In the genomic region with DNA sequence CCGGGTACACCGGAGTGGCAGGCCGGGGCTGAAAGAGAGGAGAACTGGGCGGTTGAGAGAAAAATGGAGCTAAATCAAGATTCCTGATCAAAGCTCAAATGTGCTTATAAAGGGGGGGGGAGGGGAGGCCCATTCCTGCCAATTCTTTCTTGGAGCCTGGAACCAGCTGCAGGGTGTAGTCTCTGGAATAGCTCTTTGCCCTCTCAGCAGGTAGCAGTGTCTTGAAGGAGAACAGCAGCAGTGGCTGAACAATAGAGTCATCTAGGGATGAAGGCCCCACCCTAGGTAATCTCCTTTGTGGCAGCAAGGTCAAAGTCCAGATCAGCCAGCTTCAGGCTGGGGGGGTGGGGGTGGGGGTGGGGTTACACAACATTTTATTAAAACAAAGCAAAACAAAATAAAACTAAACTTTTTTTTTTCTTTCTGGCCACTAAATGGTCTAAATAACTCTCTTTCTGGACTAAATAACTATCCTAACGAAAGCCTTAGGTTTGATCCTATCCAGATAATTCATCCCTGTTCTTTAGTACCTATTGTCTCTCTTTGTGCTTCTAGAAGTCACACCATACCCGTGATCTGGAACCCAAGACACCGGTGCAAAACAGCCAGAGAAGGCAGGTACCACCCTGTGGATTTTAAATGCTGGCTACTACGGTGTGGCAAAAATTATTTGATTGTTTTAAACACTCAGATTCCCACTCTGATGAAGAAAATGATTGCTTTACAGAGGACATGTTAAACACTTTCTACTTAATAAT, we compare ENCODE assay signal across 27 mouse cellular contexts.
DNase-seq lines count a peak whose midpoint lies in the region; ATAC-seq and TF ChIP-seq lines count a peak whose summit lies in the region.
"Had no signal": no experiment of that assay in that cellular context is flagged by ENCODE, and none has a peak within 500 bp of the region (broad histone marks: within the 10 kb centered on the region; RNA-seq: fewer than 3 reads in every experiment).

No protein-coding gene starts in this region.

- no peak overlapping the region for H3K4me2 ChIP-seq in forebrain, embryonic 11.5 days (ENCODE audit: low read depth, low read length, severe bottlenecking)
- H3K4me2 ChIP-seq: embryonic facial prominence, embryonic 12.5 days; embryonic facial prominence, embryonic 15.5 days; forebrain, embryonic 13.5 days; heart, embryonic 13.5 days; hindbrain, embryonic 13.5 days; intestine, embryonic 15.5 days had no signal

- 0 out of 2 replicates have a peak, but pooled peaks have one; percentile 33 for ATAC-seq in forebrain, embryonic 11.5 days (replicated peaks; ENCODE audit: low FRiP score)
- ATAC-seq: activated CD4-positive, CD25-positive, alpha-beta regulatory T cell, adult 4 months; forebrain, embryonic 13.5 days; forebrain, embryonic 16.5 days; hindbrain, embryonic 16.5 days; intestine, embryonic 15.5 days had no signal

- peak; percentile 91 for TF ChIP-seq EP300 in ES-Bruce4 (IDR thresholded peaks at IDR 0.05; ENCODE audit: insufficient read depth, low read depth, low read length)

- no peak for DNase-seq in forebrain, embryonic 11.5 days (ENCODE audit: low spot score)
- no peak for DNase-seq in forebrain, embryonic 10.5 days (ENCODE audit: extremely low spot score, low spot score)
- peak; percentile 98 for DNase-seq in R1 (ENCODE audit: low read depth, low spot score)
- no peak for DNase-seq in yolk sac, embryonic 10.5 days (ENCODE audit: low spot score)
- no peak for DNase-seq in left cerebral cortex, adult 18-20 months (ENCODE audit: low spot score in 2 of 2)
- DNase-seq: adrenal gland, postnatal 10 days; adrenal gland, postnatal 36 days; cerebellum, adult 18-20 months; cerebellum, adult 9-10 months; cerebellum, postnatal 25 days; gastrocnemius, postnatal 10 days; gastrocnemius, postnatal 36 days; heart, adult 2 months; heart, postnatal 14 days; heart, postnatal 4 days; kidney, adult 11 months had no signal

- no peak overlapping the region for H3K9ac ChIP-seq in forebrain, embryonic 11.5 days (ENCODE audit: low read length)
- 0 out of 2 replicates have a peak overlapping the region, but pooled peaks have one; percentile 31 for H3K9ac ChIP-seq in ES-Bruce4 (ENCODE audit: low read depth, poor library complexity, severe bottlenecking)
- H3K9ac ChIP-seq: embryonic facial prominence, embryonic 12.5 days; embryonic facial prominence, embryonic 15.5 days; forebrain, embryonic 13.5 days; heart, embryonic 13.5 days; hindbrain, embryonic 13.5 days; intestine, embryonic 15.5 days had no signal

- no peaks in the 10 kb centered on the region for H3K27me3 ChIP-seq in forebrain, embryonic 11.5 days (ENCODE audit: control insufficient read depth, insufficient read depth, low read length)
- no peaks in the 10 kb centered on the region for H3K27me3 ChIP-seq in forebrain, embryonic 10.5 days (ENCODE audit: poor library complexity, severe bottlenecking)
- no peaks in the 10 kb centered on the region for H3K27me3 ChIP-seq in ES-Bruce4 (ENCODE audit: control insufficient read depth, insufficient read depth, low read length, poor library complexity, severe bottlenecking)
- H3K27me3 ChIP-seq: embryonic facial prominence, embryonic 12.5 days; embryonic facial prominence, embryonic 15.5 days; forebrain, embryonic 13.5 days; heart, embryonic 13.5 days; hindbrain, embryonic 13.5 days; intestine, embryonic 15.5 days had no signal

- WGBS in forebrain, embryonic 11.5 days: 72% methylated on average over 8 of the region's 8 CpGs
- WGBS in forebrain, embryonic 10.5 days: 81% methylated on average over 8 of the region's 8 CpGs

- no peak overlapping the region for H3K27ac ChIP-seq in forebrain, embryonic 11.5 days (ENCODE audit: low read depth, low read length)
- H3K27ac ChIP-seq in forebrain, embryonic 10.5 days: no peak overlapping the region
- peak overlapping the region; percentile 94 for H3K27ac ChIP-seq in ES-Bruce4 (ENCODE audit: insufficient read depth, low read length)
- H3K27ac ChIP-seq: embryonic facial prominence, embryonic 12.5 days; embryonic facial prominence, embryonic 15.5 days; forebrain, embryonic 13.5 days; heart, adult 2 months; heart, embryonic 10.5 days; heart, embryonic 13.5 days; hindbrain, embryonic 13.5 days; intestine, embryonic 15.5 days had no signal

- no peaks in the 10 kb centered on the region for H3K36me3 ChIP-seq in forebrain, embryonic 11.5 days (ENCODE audit: control insufficient read depth, insufficient read depth, low read length)
- no peaks in the 10 kb centered on the region for H3K36me3 ChIP-seq in forebrain, embryonic 10.5 days (replicated peaks)
- H3K36me3 ChIP-seq in ES-Bruce4 (ENCODE audit: control insufficient read depth, insufficient read depth, low read length, poor library complexity, severe bottlenecking): no peaks in the 10 kb centered on the region
- H3K36me3 ChIP-seq: embryonic facial prominence, embryonic 12.5 days; embryonic facial prominence, embryonic 15.5 days; heart, embryonic 10.5 days; heart, embryonic 13.5 days; hindbrain, embryonic 13.5 days; intestine, embryonic 15.5 days had no signal

- no peak for TF ChIP-seq POLR2A in ES-Bruce4 (IDR thresholded peaks at IDR 0.05; ENCODE audit: insufficient read depth, low read length)

- no peak overlapping the region for H3K4me3 ChIP-seq in forebrain, embryonic 11.5 days (ENCODE audit: low read depth, low read length)
- H3K4me3 ChIP-seq in forebrain, embryonic 10.5 days: no peak overlapping the region
- no peak overlapping the region for H3K4me3 ChIP-seq in ES-Bruce4 (ENCODE audit: low read depth, low read length)
- H3K4me3 ChIP-seq: embryonic facial prominence, embryonic 12.5 days; embryonic facial prominence, embryonic 15.5 days; forebrain, embryonic 13.5 days; heart, adult 2 months; heart, embryonic 10.5 days; heart, embryonic 13.5 days; hindbrain, embryonic 13.5 days; intestine, embryonic 15.5 days had no signal

- no peak for TF ChIP-seq CTCF in ES-Bruce4 (IDR thresholded peaks at IDR 0.05; ENCODE audit: low read depth, low read length)

- H3K4me1 ChIP-seq in forebrain, embryonic 11.5 days (replicated peaks; ENCODE audit: control insufficient read depth, insufficient read depth, low read length): no peaks in the 10 kb centered on the region
- H3K4me1 ChIP-seq in forebrain, embryonic 10.5 days: peaks cover 3% of the 10 kb centered on the region; the same call in 1 of the 2 replicates
- H3K4me1 ChIP-seq in ES-Bruce4 (ENCODE audit: control insufficient read depth, insufficient read depth, low read length): no peaks in the 10 kb centered on the region
- H3K4me1 ChIP-seq: embryonic facial prominence, embryonic 12.5 days; embryonic facial prominence, embryonic 15.5 days; forebrain, embryonic 13.5 days; heart, embryonic 10.5 days; heart, embryonic 13.5 days; hindbrain, embryonic 13.5 days; intestine, embryonic 15.5 days had no signal

- no peaks in the 10 kb centered on the region for H3K9me3 ChIP-seq in forebrain, embryonic 11.5 days (ENCODE audit: control insufficient read depth, low read length)
- no peaks in the 10 kb centered on the region for H3K9me3 ChIP-seq in forebrain, embryonic 10.5 days
- peaks cover 21% of the 10 kb centered on the region; the same call in 1 of the 2 replicates for H3K9me3 ChIP-seq in ES-Bruce4 (replicated peaks; ENCODE audit: control insufficient read depth, insufficient read depth, low read length, poor library complexity, severe bottlenecking)
- H3K9me3 ChIP-seq: embryonic facial prominence, embryonic 12.5 days; embryonic facial prominence, embryonic 15.5 days; forebrain, embryonic 13.5 days; heart, embryonic 10.5 days; hindbrain, embryonic 13.5 days; intestine, embryonic 15.5 days had no signal
